Comparison of ENCODE assay signal across 8 mouse cellular contexts in the genomic region with DNA sequence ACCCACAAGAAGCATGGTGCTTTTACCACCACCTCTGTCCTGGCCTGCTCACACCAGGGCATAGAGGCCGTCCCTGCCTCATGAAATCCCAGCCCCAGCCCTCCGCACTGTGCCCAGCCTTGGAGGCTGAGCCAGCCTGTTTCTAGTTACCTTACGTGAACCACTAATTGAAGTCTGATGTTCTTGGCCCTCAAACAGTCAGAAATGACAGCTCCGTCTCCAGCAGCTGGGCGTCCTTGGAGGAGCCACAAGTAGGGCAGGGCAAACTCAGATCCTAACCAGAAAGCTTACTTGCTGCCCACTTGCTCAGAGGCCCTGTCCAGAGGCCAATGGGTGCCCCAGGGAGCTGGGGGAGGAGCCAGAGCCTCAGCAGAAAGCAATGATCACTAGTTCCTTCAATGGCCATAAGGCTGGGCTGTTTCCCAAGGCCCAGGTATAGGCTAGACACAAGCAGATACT. TPM values are rescaled to one million over a fixed set of nuclear protein-coding genes. Genes with fewer than 3 reads are reported as not detected.
A peak's percentile ranks its signal among the peaks of the same experiment; 100 is the strongest.
DNase-seq lines count a peak whose midpoint lies in the region; ATAC-seq and TF ChIP-seq lines count a peak whose summit lies in the region.
"Had no signal": no experiment of that assay in that cellular context is flagged by ENCODE, and none has a peak within 500 bp of the region (broad histone marks: within the 10 kb centered on the region; RNA-seq: fewer than 3 reads in every experiment).

No protein-coding gene starts in this region.

- no peaks in the 10 kb centered on the region for H3K27me3 ChIP-seq in kidney, adult 2 months (replicated peaks; ENCODE audit: control insufficient read depth, insufficient read depth, low read length)
- H3K27me3 ChIP-seq: megakaryocyte, embryonic 14.5 days had no signal

- H3K36me3 ChIP-seq in kidney, adult 2 months (ENCODE audit: control insufficient read depth, insufficient read depth, low read length) = no peaks in the 10 kb centered on the region; the same call in none of the 2 replicates

- no peak overlapping the region for H3K4me3 ChIP-seq in kidney, adult 2 months (ENCODE audit: insufficient read depth, low read depth, low read length)
- H3K4me3 ChIP-seq: megakaryocyte, embryonic 14.5 days had no signal

- no peak overlapping the region for H3K27ac ChIP-seq in kidney, adult 2 months (ENCODE audit: insufficient read depth, low read depth, low read length)

- no peak for ATAC-seq in monocyte, adult 5-6 weeks (replicated peaks; ENCODE audit: insufficient number of reproducible peaks, low FRiP score, low TSS enrichment, poor library complexity, severe bottlenecking)

- WGBS in kidney, adult 2 months = 65% methylated on average over 5 of the region's 5 CpGs

- no peak for TF ChIP-seq POLR2A in kidney, adult 2 months (IDR thresholded peaks at IDR 0.05; ENCODE audit: low read depth, low read length)

- H3K4me1 ChIP-seq in kidney, adult 2 months (ENCODE audit: control insufficient read depth, insufficient read depth, low read length) = no peaks in the 10 kb centered on the region

- no peak for TF ChIP-seq CTCF in kidney, adult 2 months (conservative IDR thresholded peaks at IDR 0.05; ENCODE audit: insufficient read depth, insufficient read length, low read depth, low read length)

- peak; percentile 46 for DNase-seq in kidney, adult 2 months
- no peak for DNase-seq in kidney, postnatal 4 days
- peak; percentile 60 for DNase-seq in adrenal gland, postnatal 25 days
- peak; percentile 51 to 70 for DNase-seq in gastrocnemius, adult 8-10 months (ENCODE audit: low spot score in 2 of 2)
- peak; percentile 64 for DNase-seq in lung, postnatal 36 days
- no peak for DNase-seq in layer of hippocampus, adult 8-10 months (ENCODE audit: low spot score in 2 of 2)

RNA-seq across cellular contexts. Expression of a gene that starts 13.6 kb away (rescaled TPM):
- polyA plus RNA-seq in kidney, adult 2 months (2012; rRNA removed) = 8.3 and 10.0 TPM in 2 replicates
- 48.3 and 52.5 TPM in 2 replicates for total RNA-seq in adrenal gland, postnatal 25 days (2021)
- total RNA-seq in gastrocnemius, adult 8-10 months (2022) = 10 to 100 TPM; 33.0 to 39.8 (median 36.6) TPM
- total RNA-seq in monocyte, adult 5-6 weeks (2017) = 50.2 to 83.4 TPM (median 69.0 TPM) in 3 replicates
- 10 to 100 TPM; 31.5 to 42.0 (median 36.7) TPM for total RNA-seq in layer of hippocampus, adult 8-10 months (2022)

Comparison
In these comparisons a context has a peak if more than half of its experiments do, and no peak if none do; other contexts are left out.
1. DNase-seq: peak in kidney, adult 2 months (single experiment), adrenal gland, postnatal 25 days (single experiment), gastrocnemius, adult 8-10 months (2 of 2) and lung, postnatal 36 days (single experiment); none in kidney, postnatal 4 days (0 of 2) and layer of hippocampus, adult 8-10 months (0 of 2).